Mouse (Mus musculus): ENCODE results near the gene Lrrc8c. TPM values are rescaled to one million over a fixed set of nuclear protein-coding genes. Genes with fewer than 3 reads are reported as not detected.

The Lrrc8c gene
- polyA plus RNA-seq, 1 experiment from 2014 or later, result 12.2 TPM

- 89% methylated on average over 8 of the region's 8 CpGs for WGBS
- no peak for ATAC-seq (ENCODE audit: insufficient read depth, low FRiP score, low TSS enrichment)
- no peaks in the 10 kb centered on the region for H3K4me1 ChIP-seq (ENCODE audit: control insufficient read depth, insufficient read depth, low read length)
These were observed 131.7 kb downstream of the Lrrc8c start for GRCm38 (mm10) chr5:105650728-105651479.

GRCm38 (mm10) chr5:105651561-105651991 is 132.4 kb downstream of the Lrrc8c start:
- no peaks in the 10 kb centered on the region for H3K36me3 ChIP-seq (ENCODE audit: control insufficient read depth, insufficient read depth, low read length)
- ATAC-seq (ENCODE audit: insufficient read depth, low FRiP score, low TSS enrichment) (no peak), DNase-seq (ENCODE audit: low spot score) (peak; percentile 17)
- H3K9ac ChIP-seq (ENCODE audit: low read length), result no peak overlapping the region; the same call in 1 of the 2 replicates
- H3K4me3 ChIP-seq (ENCODE audit: low read depth, low read length), result no peak overlapping the region
- WGBS, result 48% methylated on average over 11 of the region's 11 CpGs
- H3K4me1 ChIP-seq (ENCODE audit: control insufficient read depth, insufficient read depth, low read length), result no peaks in the 10 kb centered on the region
- no peaks in the 10 kb centered on the region for H3K27me3 ChIP-seq (ENCODE audit: control insufficient read depth, insufficient read depth, low read length)
- H3K4me2 ChIP-seq (ENCODE audit: low read depth), result no peak overlapping the region
- no peak overlapping the region for H3K27ac ChIP-seq (ENCODE audit: low read depth, low read length)
- no peaks in the 10 kb centered on the region for H3K9me3 ChIP-seq (ENCODE audit: control insufficient read depth, low read length)

More at GRCm38 (mm10) chr5:105650728-105651479, 131.7 kb downstream of the Lrrc8c start:
- H3K4me3 ChIP-seq (ENCODE audit: low read depth, low read length), result no peak overlapping the region
- no peak overlapping the region for H3K4me2 ChIP-seq (ENCODE audit: low read depth)
- no peaks in the 10 kb centered on the region for H3K27me3 ChIP-seq (ENCODE audit: control insufficient read depth, insufficient read depth, low read length)
- no peaks in the 10 kb centered on the region for H3K36me3 ChIP-seq (ENCODE audit: control insufficient read depth, insufficient read depth, low read length)
- H3K9ac ChIP-seq (ENCODE audit: low read length), result no peak overlapping the region
- no peaks in the 10 kb centered on the region for H3K9me3 ChIP-seq (ENCODE audit: control insufficient read depth, low read length)
- H3K27ac ChIP-seq (ENCODE audit: low read depth, low read length), result no peak overlapping the region
- DNase-seq (ENCODE audit: low spot score), result no peak

- Histone ChIP-seq H3K9ac (ENCODE audit: low read length) (no peak overlapping the region), H3K4me1 (ENCODE audit: control insufficient read depth, insufficient read depth, low read length) (no peaks in the 10 kb centered on the region), H3K9me3 (ENCODE audit: control insufficient read depth, low read length) (no peaks in the 10 kb centered on the region), H3K36me3 (ENCODE audit: control insufficient read depth, insufficient read depth, low read length) (no peaks in the 10 kb centered on the region), H3K27ac (ENCODE audit: low read depth, low read length) (no peak overlapping the region), H3K27me3 (ENCODE audit: control insufficient read depth, insufficient read depth, low read length) (no peaks in the 10 kb centered on the region), H3K4me2 (ENCODE audit: low read depth) (no peak overlapping the region), H3K4me3 (ENCODE audit: low read depth, low read length) (no peak overlapping the region)
- peak; percentile 83 for DNase-seq (ENCODE audit: low spot score)
- peak; percentile 74 for ATAC-seq (ENCODE audit: insufficient read depth, low FRiP score, low TSS enrichment)
- WGBS, result 32% methylated on average over 15 of the region's 15 CpGs
These were observed 135.3 kb downstream of the Lrrc8c start for GRCm38 (mm10) chr5:105654237-105655063.

- 71% methylated on average over 12 of the region's 12 CpGs for WGBS
- Histone ChIP-seq H3K36me3 (ENCODE audit: control insufficient read depth, insufficient read depth, low read length) (no peaks in the 10 kb centered on the region), H3K4me1 (ENCODE audit: control insufficient read depth, insufficient read depth, low read length) (no peaks in the 10 kb centered on the region), H3K9ac (ENCODE audit: low read length) (peak overlapping the region; percentile 14; the same call in 1 of the 2 replicates), H3K4me3 (ENCODE audit: low read depth, low read length) (no peak overlapping the region), H3K27ac (ENCODE audit: low read depth, low read length) (no peak overlapping the region), H3K4me2 (ENCODE audit: low read depth) (no peak overlapping the region), H3K9me3 (ENCODE audit: control insufficient read depth, low read length) (no peaks in the 10 kb centered on the region), H3K27me3 (ENCODE audit: control insufficient read depth, insufficient read depth, low read length) (no peaks in the 10 kb centered on the region)
- ATAC-seq (ENCODE audit: insufficient read depth, low FRiP score, low TSS enrichment), result peak; percentile 22; the same call in 1 of the 2 replicates
- DNase-seq (ENCODE audit: low spot score), result no peak
These were observed 136.0 kb downstream of the Lrrc8c start for GRCm38 (mm10) chr5:105655100-105655734.

- H3K9ac ChIP-seq (ENCODE audit: low read length), result no peak overlapping the region
- H3K9me3 ChIP-seq (ENCODE audit: control insufficient read depth, low read length), result no peaks in the 10 kb centered on the region
- no peak overlapping the region for H3K27ac ChIP-seq (ENCODE audit: low read depth, low read length)
- DNase-seq (ENCODE audit: low spot score), result no peak
- no peaks in the 10 kb centered on the region for H3K36me3 ChIP-seq (ENCODE audit: control insufficient read depth, insufficient read depth, low read length)
- no peak overlapping the region for H3K4me2 ChIP-seq (ENCODE audit: low read depth)
- ATAC-seq (ENCODE audit: insufficient read depth, low FRiP score, low TSS enrichment), result no peak
- H3K27me3 ChIP-seq (ENCODE audit: control insufficient read depth, insufficient read depth, low read length), result no peaks in the 10 kb centered on the region
- WGBS, result 89% methylated on average over 5 of the region's 5 CpGs
- no peak overlapping the region for H3K4me3 ChIP-seq (ENCODE audit: low read depth, low read length)
- H3K4me1 ChIP-seq (ENCODE audit: control insufficient read depth, insufficient read depth, low read length), result no peaks in the 10 kb centered on the region
These were observed 142.7 kb downstream of the Lrrc8c start for GRCm38 (mm10) chr5:105661894-105662293.

Other genes starting within 250 kb of the Lrrc8c start
- gene Gm43302, start 225.7 kb upstream of the Lrrc8c start, polyA plus RNA-seq (2014; fragmentation: Nextera tagmentation; extraction: Ambion mirVana), result 0.36 TPM in 1 of 2 replicates, not detected in the other
- gene Gbp6, start 225.7 kb upstream of the Lrrc8c start, polyA plus RNA-seq (2014; fragmentation: Nextera tagmentation; extraction: Ambion mirVana), result 0.15 and 0.16 TPM in 2 replicates
- 12.7 and 14.8 TPM in 2 replicates for gene Lrrc8b, start 103.6 kb upstream of the Lrrc8c start, polyA plus RNA-seq (2014; fragmentation: Nextera tagmentation; extraction: Ambion mirVana)
- 28.1 and 28.6 TPM in 2 replicates for gene Lrrc8d, start 180.6 kb downstream of the Lrrc8c start, polyA plus RNA-seq (2014; fragmentation: Nextera tagmentation; extraction: Ambion mirVana)